Mouse (Mus musculus) urinary bladder, postnatal 14 days (tissue): Measurements from ENCODE around the gene Prss34.
A peak's percentile ranks its signal among the peaks of the same experiment; 100 is the strongest.

Source experiments
- DNase-seq: peaks from one replicate; pipeline ENCODE4 v3.0.0; 2021; ENCODE audit warnings: low spot score

The Prss34 gene

DNA sequence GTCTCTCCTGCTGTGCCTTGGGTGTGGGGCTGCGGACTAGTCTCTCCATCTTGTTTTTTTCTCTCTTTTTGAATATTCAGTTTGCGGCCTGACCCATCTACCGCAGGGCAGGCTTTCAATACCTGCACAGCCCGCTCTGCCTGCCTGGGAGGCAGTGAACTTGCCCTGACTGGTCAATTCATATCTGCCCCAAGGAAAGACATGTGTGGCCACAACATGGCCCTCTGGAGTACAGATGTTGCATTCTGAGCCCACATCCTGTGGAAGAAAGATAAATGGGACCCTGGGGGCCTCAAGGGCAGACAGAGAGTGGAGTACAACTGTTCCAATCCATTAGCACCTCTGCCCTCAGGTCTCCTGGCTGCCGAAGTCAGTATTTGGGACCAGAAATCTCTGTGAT lies at the start of gene Prss34:
TSS of gene Prss34 (plus strand) at position 301 of the 400 bp plus-strand sequence.
- DNase-seq = no peak

DNA sequence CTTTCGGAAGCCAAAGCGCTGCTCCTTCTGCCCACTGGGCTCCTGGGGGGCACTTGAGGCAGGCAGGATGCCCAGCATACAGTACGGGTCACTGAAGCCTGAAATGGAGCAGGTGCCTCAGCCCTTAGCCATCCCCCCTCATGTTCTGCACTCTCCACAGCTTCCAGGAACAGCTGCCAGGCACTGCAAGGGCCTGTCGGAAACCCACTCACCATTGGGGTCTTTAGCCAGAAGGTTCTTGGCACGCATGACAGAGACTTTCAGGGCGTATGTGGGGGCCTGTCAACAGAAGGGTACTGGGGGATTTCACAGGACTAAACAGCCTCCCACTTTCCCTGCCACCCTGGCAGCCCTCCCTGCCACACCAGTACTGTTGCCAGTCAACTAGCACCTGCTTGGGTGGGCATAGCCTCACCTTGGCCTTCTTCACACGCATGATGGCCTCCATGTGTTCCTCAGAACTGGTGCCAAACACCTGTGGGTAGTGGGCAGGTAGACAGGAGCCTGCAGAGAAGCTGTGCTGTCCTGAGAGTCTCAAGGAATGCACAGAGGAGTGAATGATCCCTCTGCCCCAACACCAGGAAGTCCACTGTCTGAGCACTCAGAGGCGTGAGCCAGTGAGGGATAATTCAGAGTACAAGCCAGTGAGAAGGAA lies 47.9 kb upstream of the Prss34 start:
- no peak for DNase-seq

DNA sequence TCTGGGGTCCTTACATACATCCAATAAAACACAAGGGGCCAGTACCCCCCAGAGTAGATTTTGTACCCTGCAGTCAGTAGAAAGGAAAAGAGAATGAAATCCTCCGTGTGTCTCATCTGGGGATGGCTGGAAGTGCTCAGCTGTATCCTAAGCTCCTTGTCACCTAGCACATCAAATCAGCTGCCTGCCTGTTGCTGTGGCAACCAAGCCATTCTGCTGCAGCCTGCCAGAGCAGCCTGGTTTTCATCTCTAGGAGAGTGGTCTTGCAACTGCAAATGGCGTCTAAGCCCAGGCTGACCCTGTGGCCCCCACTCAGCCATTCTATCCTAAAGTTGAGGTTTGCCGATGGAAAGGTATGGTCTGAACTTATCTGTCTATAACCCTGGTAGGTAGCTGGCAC lies 45.6 kb upstream of the Prss34 start:
- no peak for DNase-seq

DNA sequence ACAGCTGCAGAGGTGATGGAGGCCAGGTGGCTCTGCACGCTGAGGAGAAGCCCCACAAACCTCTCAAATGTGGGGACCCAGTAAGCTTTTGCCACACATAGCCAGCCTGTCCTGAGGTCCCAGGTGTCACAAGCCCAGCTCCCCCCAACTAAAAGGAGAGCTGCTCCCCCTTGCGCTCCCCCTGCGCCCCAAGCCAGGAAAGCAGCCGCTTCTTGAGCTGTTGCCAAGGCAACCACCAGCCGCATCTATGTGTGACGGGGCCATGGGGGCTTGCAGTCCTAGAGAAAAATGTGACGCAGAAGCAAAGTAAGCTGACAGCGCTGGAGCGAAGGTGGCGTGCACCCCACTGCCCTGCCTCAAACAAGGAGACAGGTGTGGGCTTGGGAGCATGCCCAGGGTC lies 44.4 kb upstream of the Prss34 start:
- DNase-seq = no peak

DNA sequence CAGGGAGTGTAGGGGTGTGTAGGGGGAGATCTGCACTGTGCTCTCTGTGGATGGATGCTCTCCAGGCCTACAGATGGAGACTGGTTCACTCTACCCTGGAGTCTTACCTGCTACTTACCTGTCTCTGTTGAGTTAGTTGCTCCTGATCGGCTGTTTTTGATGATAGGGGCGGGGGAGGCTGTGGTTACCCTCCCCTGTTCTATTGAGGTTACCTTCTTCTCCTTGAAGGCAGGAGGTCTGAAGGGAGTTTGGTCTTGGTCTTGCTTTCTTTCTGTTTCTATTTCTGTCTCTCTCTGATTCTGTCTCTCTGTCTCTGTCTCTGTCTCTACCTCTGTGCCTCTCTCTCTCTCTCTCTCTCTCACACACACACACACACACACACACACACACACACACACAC lies 43.1 kb upstream of the Prss34 start:
- no peak for DNase-seq

DNA sequence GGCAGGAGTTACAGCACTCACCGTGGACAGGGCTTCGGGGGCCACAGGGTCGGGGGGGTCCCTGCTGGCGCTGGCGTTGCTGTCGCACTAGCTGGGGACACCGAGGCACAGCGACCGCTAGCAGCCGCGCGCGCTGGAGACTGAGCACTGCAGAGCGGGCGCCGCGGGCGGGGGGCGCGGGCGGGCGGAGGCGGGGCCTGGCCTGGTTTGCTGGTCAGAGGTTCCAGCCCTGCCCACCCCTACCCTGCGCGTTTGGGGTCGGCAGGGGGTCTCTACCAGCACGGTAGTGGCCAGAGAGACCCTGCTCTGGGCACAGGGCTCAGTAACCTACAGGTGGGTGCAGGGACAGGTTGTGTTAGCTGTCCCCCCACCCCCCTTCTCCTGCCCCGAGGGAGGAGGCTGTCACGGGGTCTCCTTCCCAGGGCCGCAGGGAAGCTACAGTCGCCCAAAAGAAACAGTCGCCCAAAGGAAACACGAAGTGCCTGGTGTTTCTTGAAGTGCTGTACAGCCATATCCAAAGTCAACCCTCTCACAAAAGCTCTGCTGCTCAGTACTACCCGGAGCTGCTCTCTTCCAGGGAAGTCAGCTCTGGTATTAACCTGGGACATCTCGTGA lies 41.9 kb upstream of the Prss34 start, which contains the start of gene Baiap3:
TSS of gene Baiap3 (minus strand) at position 225 of the 615 bp plus-strand sequence.
- no peak for DNase-seq

DNA sequence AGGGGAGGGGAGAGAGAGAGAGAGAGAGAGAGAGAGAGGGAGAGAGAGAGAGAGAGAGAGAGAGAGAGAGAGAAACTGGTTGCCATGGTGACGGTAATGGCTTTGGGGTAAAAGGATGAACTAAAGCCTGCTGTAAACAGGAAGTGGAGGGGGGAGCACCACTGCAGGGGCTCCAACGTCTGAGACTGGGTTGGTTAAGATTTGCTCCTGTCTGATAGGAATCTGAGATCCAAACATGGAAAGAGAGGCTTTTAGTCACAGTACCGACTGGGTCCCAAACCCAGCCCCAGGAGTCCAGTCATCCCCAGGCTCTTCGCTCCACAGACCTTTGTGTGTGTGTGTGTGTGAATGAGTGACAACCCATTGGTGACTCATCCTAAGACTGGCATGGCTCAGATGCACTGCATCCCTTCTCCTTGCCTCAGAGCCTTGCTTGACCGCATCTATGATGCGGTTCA lies 40.4 kb upstream of the Prss34 start:
- no peak for DNase-seq

DNA sequence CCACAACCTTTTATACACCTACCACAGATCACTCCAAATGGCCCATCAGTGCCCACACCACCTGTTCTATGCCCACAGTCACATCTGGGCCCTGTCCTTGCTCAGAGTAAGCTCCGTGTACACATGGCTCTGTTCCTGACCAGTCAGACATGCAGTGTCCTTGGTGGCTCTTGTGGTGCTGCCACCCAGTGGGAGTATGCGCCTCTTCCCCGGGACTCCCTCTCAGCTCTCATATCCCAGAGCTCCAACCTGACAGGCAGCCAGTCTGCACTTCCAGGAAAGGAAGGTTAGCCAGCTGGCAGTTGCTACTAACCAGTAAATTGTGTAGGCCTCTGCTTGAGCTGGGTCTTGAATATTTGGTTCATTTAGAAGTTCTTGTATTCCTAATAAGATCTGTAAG lies 33.7 kb upstream of the Prss34 start:
- no peak for DNase-seq

DNA sequence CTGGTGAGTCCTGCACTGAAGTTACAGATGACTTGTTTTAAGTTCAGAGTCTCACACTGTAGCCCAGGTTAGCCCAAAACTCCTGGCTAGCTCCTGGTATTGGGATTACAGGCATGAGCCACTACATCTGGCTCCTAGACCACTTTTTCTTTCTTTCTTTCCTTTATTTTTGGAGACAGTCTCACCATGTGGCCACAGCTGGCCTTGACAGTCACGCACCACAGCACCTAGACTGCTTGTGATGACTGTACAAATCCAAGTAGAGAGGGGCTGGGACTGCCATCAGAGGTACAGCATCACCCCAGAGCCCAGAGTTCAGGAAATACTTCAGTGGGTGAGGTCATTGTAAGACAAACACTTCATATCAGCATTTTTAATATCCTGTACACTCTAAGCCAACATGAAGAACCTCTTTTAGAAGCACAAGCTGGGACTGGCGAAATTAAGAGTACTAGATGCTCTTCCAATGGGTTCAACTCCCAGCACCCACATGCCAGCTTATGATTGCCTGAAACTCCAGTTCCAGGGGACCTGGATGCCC lies 27.3 kb upstream of the Prss34 start:
- no peak for DNase-seq

DNA sequence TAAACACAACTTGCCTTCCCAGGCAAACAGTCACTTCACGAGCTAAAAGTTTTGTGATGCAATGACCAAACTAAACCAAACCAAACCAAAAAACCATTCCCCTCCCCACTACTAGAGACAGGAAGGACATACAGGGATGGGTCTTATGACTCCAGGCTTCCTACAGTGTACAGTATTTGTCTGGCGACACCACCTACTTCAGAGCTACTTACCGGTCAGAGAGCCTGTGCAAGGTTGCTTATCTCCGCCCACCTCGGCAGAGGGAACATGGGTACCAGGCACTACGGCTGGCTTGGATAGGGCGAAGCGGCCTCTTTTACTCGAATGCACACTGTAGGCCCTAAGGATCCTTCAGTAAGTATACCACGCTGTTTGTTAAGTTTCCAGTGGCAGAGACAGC lies 25.9 kb upstream of the Prss34 start:
- peak; percentile 30 for DNase-seq

DNA sequence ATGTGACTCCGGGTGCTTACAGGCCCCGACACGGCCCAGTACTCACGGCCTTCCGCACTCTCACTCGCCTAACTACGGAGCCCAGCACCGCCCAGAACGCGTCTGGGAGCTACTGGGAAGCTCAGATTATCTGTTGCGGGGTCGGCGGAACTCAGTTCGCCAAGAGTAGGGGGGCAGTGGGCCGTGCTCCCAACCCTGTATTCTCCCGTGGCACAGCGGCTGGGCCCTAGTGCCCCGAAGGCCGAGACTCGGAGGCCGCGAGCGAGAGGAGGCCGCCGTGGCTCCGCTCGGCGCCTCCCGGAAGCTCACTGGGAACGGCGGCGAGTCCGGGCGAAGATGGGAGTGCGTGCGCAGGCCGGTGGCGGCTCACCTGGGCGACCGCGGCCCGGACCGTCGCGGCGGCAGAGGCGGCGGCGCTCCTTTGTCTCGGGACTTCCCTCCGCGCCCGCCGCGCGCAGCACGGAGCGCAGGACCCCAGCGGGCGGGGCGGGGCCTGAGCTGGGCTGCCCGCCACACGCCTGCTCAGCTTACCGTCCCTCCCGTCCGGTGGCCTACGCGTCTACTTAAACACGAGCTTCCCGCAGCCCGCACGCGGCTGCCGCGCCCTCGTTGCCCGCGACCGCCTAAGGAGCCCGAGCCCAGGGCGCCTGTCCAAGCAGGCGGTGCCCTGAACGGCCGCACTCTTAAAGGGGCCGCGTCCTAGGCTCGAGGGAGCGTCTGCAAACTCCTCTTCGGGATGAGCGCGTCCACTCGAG lies 25.1 kb upstream of the Prss34 start:
- DNase-seq = peak; percentile 89

DNA sequence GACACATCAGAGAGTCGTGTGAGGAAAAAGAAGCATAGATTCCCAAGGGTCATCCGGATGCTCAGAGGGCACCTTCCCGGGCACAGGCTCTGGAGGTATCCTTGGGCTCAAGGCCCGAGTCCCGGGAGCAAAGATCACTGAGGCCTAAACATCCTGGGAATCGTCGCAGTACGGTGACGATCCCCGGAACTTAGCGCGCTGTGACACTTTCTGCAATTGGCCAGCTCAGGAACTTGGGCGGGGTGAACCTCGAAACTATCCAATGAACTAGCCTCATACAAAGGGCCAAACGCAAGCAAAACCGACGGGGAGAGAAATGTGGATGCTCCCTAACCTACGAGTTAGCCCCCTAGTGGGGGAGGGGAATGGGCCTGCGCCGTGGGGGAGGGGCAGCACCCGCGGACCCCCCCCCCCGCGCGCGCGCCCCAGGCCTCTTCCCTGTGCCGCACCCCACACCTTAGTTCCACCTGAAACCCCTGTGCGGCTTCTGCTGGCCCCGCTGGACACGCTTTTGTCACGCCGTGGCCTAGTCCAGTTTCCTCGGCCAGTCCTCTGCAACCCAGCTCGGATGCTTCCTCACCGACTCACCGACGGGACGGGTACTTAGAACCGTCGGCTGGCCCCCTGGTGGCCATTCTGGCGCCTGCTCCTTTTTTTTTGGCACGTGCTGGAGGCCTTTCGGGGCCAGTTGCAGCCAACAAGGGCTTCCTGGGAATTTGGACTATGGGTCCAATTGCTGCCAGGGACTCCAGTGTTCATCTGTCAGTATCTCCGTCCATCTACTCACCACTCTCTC lies 24.3 kb upstream of the Prss34 start:
- DNase-seq = peak; percentile 92

DNA sequence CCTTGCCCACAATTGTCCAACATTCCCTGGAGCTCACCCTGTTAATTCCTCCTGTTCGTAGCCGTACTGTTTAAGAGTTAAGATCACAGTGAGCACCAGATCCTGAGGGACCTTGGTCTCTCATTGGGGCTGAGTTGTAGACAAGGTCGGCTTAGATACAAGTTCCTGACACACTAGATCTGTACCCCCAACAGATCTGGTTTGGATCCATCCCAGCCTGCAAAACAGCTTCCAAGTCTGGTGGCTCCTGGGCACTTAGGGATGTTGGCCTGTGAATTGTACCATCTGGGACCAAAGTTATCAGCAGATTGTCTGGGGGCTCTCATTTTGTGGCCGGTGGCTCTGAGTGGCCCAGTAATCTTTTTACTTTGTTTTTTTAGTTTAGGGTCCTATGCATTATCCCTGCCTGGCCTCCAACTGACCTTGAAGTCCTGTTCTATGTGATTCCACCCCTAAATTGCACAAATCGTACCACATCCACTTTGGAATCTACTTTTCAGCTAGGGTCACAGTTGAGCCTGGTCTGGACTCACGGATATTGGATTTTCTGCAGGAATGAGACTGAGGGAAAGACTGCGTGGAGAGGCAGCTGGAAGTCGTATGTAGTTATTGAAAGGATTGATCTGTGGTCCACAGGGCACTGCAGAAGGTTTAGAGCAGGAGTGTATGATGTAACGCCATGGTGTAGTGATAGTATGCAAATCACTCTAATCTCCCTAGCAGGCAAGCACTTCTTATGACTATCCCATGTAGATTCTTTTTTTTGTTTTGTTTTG lies 23.4 kb upstream of the Prss34 start, which contains the start of gene Ube2i:
TSS of gene Ube2i (minus strand) at position 52 of the 776 bp plus-strand sequence.
- no peak for DNase-seq

DNA sequence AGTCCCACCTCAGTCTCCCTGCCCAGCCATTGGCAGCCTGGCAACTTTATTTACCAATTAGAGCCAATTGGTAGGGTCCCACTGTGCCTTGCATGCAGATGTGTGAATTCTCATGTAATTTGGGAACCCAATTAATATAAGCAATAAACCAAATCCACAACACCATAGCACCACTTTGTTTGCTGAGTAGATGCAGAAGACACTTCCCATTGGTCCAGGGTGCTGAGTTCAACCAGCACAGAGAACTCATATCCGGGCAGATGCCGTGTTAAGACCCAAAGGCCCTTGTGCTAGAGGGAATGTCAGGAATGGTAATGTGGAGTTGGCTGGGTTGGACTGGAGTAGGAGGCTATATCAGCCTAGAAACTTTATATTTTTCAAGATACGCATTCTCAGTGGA lies 22.4 kb upstream of the Prss34 start:
- DNase-seq = no peak

DNA sequence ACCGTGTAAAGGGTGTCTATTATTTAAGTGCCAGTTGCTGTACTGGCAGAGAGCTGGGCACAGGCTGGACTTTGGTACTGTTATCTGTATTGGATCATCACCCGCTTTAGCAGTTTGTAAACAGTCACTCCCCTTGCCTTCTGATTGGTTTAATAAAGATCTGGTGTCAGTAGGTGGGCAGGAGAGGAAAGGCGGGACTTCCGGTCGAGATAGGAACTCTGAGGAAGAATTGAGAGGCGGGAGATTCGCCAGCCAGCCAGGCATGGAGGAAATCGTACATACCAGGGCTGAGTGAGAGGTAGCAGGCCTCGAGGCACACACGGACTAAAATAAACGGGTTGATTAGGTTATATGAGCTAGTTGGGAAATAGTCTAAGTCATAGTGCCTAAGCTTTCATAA lies 16.1 kb upstream of the Prss34 start:
- peak; percentile 72 for DNase-seq

DNA sequence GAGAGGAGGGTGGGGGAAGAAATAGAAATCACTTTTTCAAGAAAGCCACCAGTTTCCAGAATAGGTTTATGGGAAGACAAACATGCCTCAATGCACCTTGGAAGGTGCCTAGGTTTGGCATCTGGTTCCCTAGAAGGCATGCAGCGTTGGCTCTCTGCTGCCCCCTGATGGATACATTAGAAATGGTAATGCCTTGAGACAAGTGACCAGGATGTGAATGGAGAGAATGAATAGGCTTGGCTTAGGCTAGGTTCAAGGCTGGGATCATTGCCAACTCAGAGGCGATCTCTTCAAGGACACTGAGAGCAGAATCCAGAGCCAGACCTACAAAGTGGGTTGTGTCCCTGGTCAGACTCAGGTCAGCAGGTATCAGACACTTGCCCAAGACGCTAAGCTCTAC lies 13.2 kb upstream of the Prss34 start:
- peak; percentile 72 for DNase-seq

DNA sequence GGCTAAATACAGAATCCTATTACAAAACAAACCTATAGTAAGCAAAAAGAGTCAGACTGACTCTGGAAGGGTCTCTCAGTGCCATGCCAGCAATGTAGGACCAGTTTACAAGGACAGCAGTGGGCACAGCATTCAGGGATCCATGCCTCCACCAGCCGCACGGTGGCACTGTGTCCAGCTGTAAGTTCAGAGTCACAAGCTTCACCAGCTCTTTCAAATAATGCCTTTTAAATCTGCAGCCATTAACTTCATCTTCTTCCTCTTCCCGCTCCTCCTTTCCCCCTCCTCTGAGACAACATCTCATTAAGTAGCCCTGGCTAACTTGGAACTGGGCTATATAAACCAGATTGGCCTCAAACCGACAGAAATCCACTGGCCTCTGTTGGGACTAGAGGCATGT lies 9.4 kb upstream of the Prss34 start:
- DNase-seq = peak; percentile 45

DNA sequence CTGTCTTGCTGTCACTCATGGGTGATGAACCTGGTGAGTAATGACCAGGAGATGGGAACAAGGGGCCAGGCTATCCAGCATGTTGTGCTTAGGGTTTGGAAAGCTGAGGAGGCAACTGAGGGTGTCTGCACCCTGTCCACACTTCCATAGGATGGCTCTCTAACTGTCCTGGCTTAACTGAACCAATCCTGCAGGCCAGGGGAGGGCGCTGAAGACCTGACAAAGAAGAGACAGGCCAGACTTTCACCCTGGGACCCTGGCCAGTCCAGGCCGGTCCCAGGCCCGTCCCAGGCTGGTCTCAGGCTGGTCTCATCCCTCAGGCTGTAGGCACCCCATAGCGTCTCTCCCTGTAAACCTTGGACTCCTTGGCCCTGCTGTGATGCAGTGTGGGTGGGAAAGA lies 7.8 kb upstream of the Prss34 start:
- DNase-seq = no peak

DNA sequence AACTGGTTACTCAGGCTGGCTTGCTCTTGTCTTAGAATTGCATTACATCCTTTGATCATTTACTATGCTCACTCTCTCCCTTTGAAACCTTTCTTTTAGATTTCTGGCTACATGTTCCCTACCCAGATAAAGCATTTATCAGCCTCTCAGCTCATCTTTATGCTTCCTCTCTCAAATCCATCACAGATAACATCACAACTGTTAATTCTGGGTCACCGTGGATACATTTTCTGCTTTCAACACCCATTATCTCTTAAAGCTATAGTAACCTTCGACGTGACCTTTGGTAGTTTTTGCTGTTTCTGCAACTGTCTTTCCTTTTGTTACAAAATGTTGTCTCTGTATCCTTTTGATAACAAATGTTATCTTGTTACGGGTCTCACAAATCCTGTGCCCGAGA lies 4.7 kb upstream of the Prss34 start:
- no peak for DNase-seq

DNA sequence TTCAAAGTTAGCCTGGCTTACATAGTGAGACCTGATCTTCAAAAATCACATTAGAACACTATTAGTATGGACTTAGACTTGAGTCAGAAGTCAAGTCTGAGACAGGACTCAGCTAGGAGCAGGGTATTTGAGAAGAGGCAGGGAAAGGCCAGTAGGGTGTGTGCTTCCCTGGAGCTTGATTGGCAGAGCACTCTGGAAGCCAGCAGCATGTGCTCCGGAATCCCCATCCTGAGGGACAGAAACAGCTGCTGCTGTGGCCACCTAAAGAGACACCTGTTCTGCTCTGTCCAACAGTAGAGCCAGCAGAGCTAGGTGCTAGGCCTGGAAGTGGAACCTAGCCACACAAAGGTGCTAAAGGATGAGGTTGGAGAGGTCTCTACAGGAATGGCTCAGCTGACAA lies 4.1 kb upstream of the Prss34 start:
- DNase-seq = no peak

DNA sequence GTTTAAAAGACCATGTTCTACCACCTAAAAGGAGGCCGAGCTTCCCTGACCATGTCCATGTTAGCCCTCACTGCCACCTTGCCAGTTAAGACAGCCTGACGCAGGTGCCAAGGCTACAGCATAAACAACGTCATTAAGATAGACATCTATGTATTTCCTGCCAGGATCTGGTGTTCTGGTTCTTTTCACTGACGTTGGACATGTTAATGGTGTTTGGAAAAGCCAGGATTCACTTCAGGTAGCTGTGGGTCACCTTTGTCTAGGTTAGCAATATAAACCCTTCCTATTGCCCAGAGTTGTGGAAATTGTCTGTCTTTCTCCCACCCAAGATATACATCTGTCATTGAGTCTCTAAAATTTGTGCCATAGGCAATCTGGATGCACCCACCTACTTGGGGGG lies 10.2 kb downstream of the Prss34 start, which contains the start of gene Prss28:
TSS of gene Prss28 (plus strand) at position 301 of the 400 bp plus-strand sequence.
- DNase-seq = no peak
